Mouse (Mus musculus): ENCODE measurements around the gene Ahnak. TPM values are rescaled to one million over a fixed set of nuclear protein-coding genes. Genes with fewer than 3 reads are reported as not detected.

Gene Ahnak
- polyA plus RNA-seq, 1 experiment, result 177 TPM

DNA sequence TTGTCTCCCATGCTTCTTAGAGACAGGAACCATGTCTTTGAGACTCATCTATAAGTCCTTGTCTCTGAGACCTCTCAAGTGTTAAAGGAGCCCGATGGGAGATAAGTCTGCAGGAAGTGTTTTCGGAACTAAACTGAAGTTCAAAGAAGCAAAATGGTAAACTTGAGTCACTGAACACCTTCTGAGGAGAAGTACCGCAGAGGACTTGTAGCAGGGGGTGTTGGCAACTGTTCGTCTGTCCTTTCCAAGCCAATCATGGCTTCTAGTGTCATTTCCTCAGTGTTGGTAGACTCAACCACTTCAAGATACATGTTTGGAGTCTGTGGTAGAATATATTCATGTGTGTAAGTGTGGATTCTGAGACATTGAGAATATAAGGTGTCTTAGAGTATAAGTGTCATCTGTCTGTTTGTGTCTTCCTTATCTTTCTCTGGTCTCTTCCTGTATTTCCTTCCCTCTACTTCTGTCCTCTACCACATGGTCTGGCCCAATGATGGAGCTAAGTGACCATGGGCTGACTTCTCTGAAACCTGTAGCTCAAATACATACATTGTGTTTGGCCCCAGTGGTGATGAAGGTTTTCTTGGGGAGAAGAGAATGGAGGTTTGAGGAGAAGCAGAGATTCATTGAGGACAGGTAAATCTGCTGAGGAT lies 66.7 kb downstream of the Ahnak start:
- H3K4me3 ChIP-seq (ENCODE audit: insufficient read depth, low read depth, low read length), result no peak overlapping the region

GRCm38 (mm10) chr19:9057679-9058078 lies 68.6 kb downstream of the Ahnak start:
- H3K4me3 ChIP-seq (ENCODE audit: insufficient read depth, low read depth, low read length), result no peak overlapping the region
- H3K27ac ChIP-seq (replicated peaks; ENCODE audit: low read depth, low read length), result no peak overlapping the region
- peaks cover 19% of the 10 kb centered on the region for H3K4me1 ChIP-seq (ENCODE audit: control insufficient read depth, insufficient read depth, insufficient read length, low read length)

More for the DNA sequence above, 66.7 kb downstream of the Ahnak start:
- Histone ChIP-seq H3K4me1 (ENCODE audit: control insufficient read depth, insufficient read depth, insufficient read length, low read length) (peaks cover 15% of the 10 kb centered on the region), H3K27ac (replicated peaks; ENCODE audit: low read depth, low read length) (no peak overlapping the region)

DNA sequence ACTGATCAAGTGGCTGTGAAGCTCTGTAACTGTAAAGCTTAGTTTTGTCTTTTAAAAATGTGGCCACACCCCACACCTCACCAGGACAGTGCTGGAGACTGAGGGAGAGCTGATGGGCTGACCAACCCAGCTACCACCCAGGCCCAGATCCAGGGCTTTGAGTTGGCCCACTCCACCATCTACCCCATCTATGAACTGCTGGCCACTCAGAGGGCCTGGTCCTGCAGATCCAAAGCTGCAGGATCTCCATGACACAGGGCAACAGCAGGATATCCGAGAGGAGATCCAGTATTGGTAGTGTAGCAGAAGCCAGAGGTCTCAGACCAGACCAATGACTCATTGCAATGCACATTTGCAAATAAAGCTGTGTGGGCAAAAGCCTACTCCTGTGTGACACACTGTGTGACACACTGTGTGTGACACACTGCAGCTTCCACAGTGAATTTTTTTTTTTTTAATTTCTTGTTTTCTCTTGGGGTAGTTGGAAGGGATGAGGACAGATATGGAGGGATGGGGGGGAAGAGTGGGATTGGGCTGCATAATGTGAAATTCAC lies 69.3 kb downstream of the Ahnak start:
- Histone ChIP-seq H3K4me3 (ENCODE audit: insufficient read depth, low read depth, low read length) (no peak overlapping the region), H3K27ac (replicated peaks; ENCODE audit: low read depth, low read length) (no peak overlapping the region), H3K4me1 (ENCODE audit: control insufficient read depth, insufficient read depth, insufficient read length, low read length) (peaks cover 17% of the 10 kb centered on the region)

GRCm38 (mm10) chr19:9058944-9059343 lies 69.9 kb downstream of the Ahnak start:
- Histone ChIP-seq H3K4me3 (ENCODE audit: insufficient read depth, low read depth, low read length) (no peak overlapping the region), H3K4me1 (ENCODE audit: control insufficient read depth, insufficient read depth, insufficient read length, low read length) (peaks cover 15% of the 10 kb centered on the region), H3K27ac (replicated peaks; ENCODE audit: low read depth, low read length) (peak overlapping the region; percentile 67)

DNA sequence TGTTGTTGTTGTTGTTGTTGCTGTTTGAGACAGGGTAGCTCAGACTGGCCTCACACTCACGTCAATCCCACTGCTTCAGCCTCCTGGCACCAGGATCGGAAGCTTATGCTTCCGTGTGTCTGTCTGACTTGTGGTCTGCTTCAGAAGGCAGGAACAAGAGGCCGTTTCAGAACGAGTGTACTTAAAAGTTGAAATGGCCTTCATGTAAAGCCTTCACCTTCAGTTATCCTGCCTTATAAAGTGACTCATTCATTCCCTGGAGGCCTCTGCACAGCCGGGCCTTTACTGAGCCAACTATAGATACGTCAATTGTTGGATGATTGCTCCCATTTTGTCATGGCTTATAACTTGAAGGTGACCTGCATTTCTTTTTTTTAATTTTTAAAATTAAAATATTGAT lies 70.3 kb downstream of the Ahnak start:
- Histone ChIP-seq H3K4me3 (ENCODE audit: insufficient read depth, low read depth, low read length) (no peak overlapping the region), H3K4me1 (ENCODE audit: control insufficient read depth, insufficient read depth, insufficient read length, low read length) (peaks cover 15% of the 10 kb centered on the region), H3K27ac (replicated peaks; ENCODE audit: low read depth, low read length) (peak overlapping the region; percentile 67)

GRCm38 (mm10) chr19:9060103-9060502 lies 71.0 kb downstream of the Ahnak start:
- H3K4me1 ChIP-seq (ENCODE audit: control insufficient read depth, insufficient read depth, insufficient read length, low read length), result peaks cover 15% of the 10 kb centered on the region
- H3K4me3 ChIP-seq (ENCODE audit: insufficient read depth, low read depth, low read length), result no peak overlapping the region
- H3K27ac ChIP-seq (replicated peaks; ENCODE audit: low read depth, low read length), result peak overlapping the region; percentile 70

GRCm38 (mm10) chr19:9061221-9061893 lies 72.3 kb downstream of the Ahnak start:
- H3K27ac ChIP-seq (replicated peaks; ENCODE audit: low read depth, low read length), result no peak overlapping the region

DNA sequence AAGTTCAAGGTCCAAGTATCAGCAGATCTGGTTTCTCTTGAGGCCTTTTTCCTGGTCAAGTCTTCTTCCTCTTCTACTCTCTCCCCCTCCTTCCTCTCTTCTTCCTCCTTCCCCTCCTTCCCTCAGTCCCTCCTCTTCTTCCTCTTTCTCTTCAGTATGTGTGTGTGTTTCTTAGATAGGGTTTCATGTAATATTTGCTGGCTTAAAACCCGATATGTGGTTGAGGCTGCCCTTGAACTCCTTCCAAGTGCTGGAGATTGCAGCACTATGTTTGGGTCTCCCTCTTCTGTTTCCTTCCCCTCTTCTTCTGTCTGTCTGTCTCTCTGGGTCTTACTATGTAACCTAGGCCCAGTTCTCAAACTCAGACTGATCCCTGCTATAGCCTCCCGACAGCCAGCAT lies 73.7 kb downstream of the Ahnak start:
- Histone ChIP-seq H3K4me1 (ENCODE audit: control insufficient read depth, insufficient read depth, insufficient read length, low read length) (peaks cover 17% of the 10 kb centered on the region), H3K4me3 (ENCODE audit: insufficient read depth, low read depth, low read length) (no peak overlapping the region), H3K27ac (replicated peaks; ENCODE audit: low read depth, low read length) (no peak overlapping the region)

More at GRCm38 (mm10) chr19:9061221-9061893, 72.3 kb downstream of the Ahnak start:
- Histone ChIP-seq H3K4me3 (ENCODE audit: insufficient read depth, low read depth, low read length) (no peak overlapping the region), H3K4me1 (ENCODE audit: control insufficient read depth, insufficient read depth, insufficient read length, low read length) (peaks cover 17% of the 10 kb centered on the region)

- Histone ChIP-seq H3K27ac (replicated peaks; ENCODE audit: low read depth, low read length) (no peak overlapping the region), H3K4me3 (ENCODE audit: insufficient read depth, low read depth, low read length) (no peak overlapping the region), H3K4me1 (ENCODE audit: control insufficient read depth, insufficient read depth, insufficient read length, low read length) (peaks cover 17% of the 10 kb centered on the region)
Observed at GRCm38 (mm10) chr19:9063831-9064230, 74.7 kb downstream of the Ahnak start.

DNA sequence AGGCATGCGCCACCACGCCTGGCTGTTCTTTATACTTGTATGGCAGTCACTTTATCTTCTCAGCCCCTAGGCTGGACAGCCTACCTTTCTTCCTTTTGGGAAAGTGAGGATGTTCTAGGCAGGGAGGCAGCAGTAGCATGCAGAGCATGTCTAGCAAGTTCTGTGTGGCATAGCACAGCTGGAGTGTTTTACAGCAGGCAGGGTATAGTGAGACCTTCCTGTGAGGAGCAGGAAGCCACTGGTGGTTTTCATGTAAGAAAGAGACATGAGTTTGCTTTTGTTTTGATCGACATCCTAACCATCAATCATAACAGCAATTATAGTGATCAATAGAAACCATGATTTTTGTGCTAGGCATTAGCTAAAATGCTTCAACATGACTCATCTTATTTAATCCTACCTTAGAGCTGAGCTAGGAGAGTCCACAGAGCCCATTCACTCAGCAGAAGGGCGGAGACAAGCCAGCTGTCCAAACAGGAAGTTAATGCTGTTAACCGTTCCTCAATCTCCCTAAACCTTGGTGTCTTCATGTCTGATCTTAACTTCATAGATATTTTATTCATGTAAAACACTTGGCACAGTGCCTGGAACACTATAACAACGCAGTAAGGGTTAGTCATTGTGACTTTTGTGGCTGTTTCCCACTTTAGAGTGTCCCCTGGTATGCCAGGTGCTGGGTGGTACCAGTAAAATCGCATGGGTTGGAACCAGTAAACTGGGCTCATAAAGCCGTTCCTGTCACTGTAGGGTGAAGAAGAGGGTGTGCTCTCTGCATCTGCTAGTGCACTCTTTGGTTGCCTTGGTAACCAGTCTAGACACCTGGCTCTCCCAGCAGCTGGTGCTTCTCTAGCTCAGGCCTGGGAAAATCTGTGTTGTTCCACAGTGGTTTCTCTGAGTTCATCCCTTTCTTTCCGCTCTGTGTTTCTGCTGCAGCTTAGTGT lies 76.8 kb downstream of the Ahnak start:
- Histone ChIP-seq H3K27ac (replicated peaks; ENCODE audit: low read depth, low read length) (peak overlapping the region; percentile 32; the same call in 1 of the 2 replicates), H3K4me1 (ENCODE audit: control insufficient read depth, insufficient read depth, insufficient read length, low read length) (peaks cover 20% of the 10 kb centered on the region), H3K4me3 (ENCODE audit: insufficient read depth, low read depth, low read length) (no peak overlapping the region)

GRCm38 (mm10) chr19:9067292-9067691 lies 78.2 kb downstream of the Ahnak start:
- H3K27ac ChIP-seq (replicated peaks; ENCODE audit: low read depth, low read length), result no peak overlapping the region

GRCm38 (mm10) chr19:9069687-9070307 lies 80.7 kb downstream of the Ahnak start:
- Histone ChIP-seq H3K27ac (replicated peaks; ENCODE audit: low read depth, low read length) (peak overlapping the region; percentile 68), H3K4me1 (ENCODE audit: control insufficient read depth, insufficient read depth, insufficient read length, low read length) (peaks cover 38% of the 10 kb centered on the region), H3K4me3 (ENCODE audit: insufficient read depth, low read depth, low read length) (no peak overlapping the region)

More at GRCm38 (mm10) chr19:9067292-9067691, 78.2 kb downstream of the Ahnak start:
- Histone ChIP-seq H3K4me1 (ENCODE audit: control insufficient read depth, insufficient read depth, insufficient read length, low read length) (peaks cover 25% of the 10 kb centered on the region), H3K4me3 (ENCODE audit: insufficient read depth, low read depth, low read length) (no peak overlapping the region)

DNA sequence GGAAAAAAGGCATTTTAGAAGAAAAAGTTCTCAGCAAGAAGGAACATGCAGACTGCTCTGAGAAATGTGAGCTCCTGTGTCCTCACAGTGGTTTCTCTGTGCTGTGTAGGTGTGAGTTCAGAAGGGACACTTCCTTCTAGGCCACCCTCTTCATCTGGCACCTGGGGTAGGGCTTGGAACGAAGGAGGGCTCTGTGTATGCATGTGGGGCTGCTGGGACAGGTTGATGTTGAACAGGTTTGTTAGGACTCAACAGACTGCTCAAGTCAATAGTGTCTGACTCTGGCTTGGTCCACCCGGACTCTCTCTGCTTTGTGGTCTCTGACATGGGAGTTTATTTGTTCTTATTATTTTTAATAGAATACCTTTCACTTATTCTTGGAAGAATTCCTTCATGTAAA lies 81.2 kb downstream of the Ahnak start:
- Histone ChIP-seq H3K27ac (replicated peaks; ENCODE audit: low read depth, low read length) (peak overlapping the region; percentile 68), H3K4me3 (ENCODE audit: insufficient read depth, low read depth, low read length) (no peak overlapping the region), H3K4me1 (ENCODE audit: control insufficient read depth, insufficient read depth, insufficient read length, low read length) (peaks cover 43% of the 10 kb centered on the region)

GRCm38 (mm10) chr19:9071456-9072156 lies 82.5 kb downstream of the Ahnak start:
- no peak overlapping the region for H3K4me3 ChIP-seq (ENCODE audit: insufficient read depth, low read depth, low read length)
- peak overlapping the region; percentile 95 for H3K27ac ChIP-seq (replicated peaks; ENCODE audit: low read depth, low read length)
- H3K4me1 ChIP-seq (ENCODE audit: control insufficient read depth, insufficient read depth, insufficient read length, low read length), result peaks cover 47% of the 10 kb centered on the region

Measured in brown adipose tissue, adult 24 weeks (tissue).